Mouse (Mus musculus) lung, embryonic 16.5 days (tissue): ENCODE measurements around the gene Cend1. TPM values are rescaled to one million over a fixed set of nuclear protein-coding genes. Genes with fewer than 3 reads are reported as not detected.

ENCODE experiments used
- ATAC-seq: fragments of 200-750 bp; cut with Nextera tagmentation; 2 replicates; pipeline ENCODE4 v1.8.0; 2017; ENCODE audit warnings: low read depth, mild to moderate bottlenecking, moderate library complexity
- H3K27ac ChIP-seq: fragments of 300-500 bp; sonication (generic); 2 replicates; pipeline ENCODE4 v1.5.1; 2014; ENCODE audit warnings: mild to moderate bottlenecking, control low read depth, low read length
- H3K27me3 ChIP-seq: fragments of 300-500 bp; sonication (generic); 2 replicates; pipeline ENCODE4 v1.6.1; 2014; ENCODE audit warnings: low read depth, low read length, mixed read lengths; ENCODE audit not compliant: control insufficient read depth, insufficient read depth
- H3K36me3 ChIP-seq: fragments of 300-500 bp; sonication (generic); 2 replicates; pipeline ENCODE4 v1.6.1; 2014; ENCODE audit warnings: low read length; ENCODE audit not compliant: control insufficient read depth, insufficient read depth
- H3K4me1 ChIP-seq: fragments of 300-500 bp; sonication (generic); replicated peaks from 2 replicates; pipeline ENCODE4 v1.6.1; 2014; ENCODE audit warnings: low read length, mixed read lengths; ENCODE audit not compliant: control insufficient read depth, insufficient read depth
- H3K4me2 ChIP-seq: fragments of 300-500 bp; sonication (generic); 2 replicates; pipeline ENCODE4 v1.6.1; 2014; ENCODE audit warnings: low read depth, low read length, control low read depth
- H3K4me3 ChIP-seq: fragments of 300-500 bp; sonication (generic); 2 replicates; pipeline ENCODE4 v1.5.1; 2014; ENCODE audit warnings: mild to moderate bottlenecking, low read length, control low read depth
- H3K9ac ChIP-seq: fragments of 300-500 bp; sonication (generic); 2 replicates; pipeline ENCODE4 v1.6.1; 2014; ENCODE audit warnings: low read length, control low read depth
- H3K9me3 ChIP-seq: fragments of 300-500 bp; sonication (generic); 2 replicates; pipeline ENCODE4 v1.6.1; 2016; ENCODE audit warnings: low read length; ENCODE audit not compliant: control insufficient read depth
- WGBS: fragments of 180-500 bp; shearing (Covaris S2); extraction: QIAGEN DNeasy Blood & Tissue Kit; methylation state at CpG from one replicate; pipeline ENCODE4 v1.1.7; 2014; 5-methylcytosine and 5-hydroxymethylcytosine counted together
- polyA plus RNA-seq: library from polyadenylated mRNA; unstranded; fragments of >200 nt; fragmentation: Nextera tagmentation; extraction: Ambion mirVana; gene quantifications from 2 replicates; pipeline ENCODE4 v1.2.1, GENCODE M21; 2015

Gene Cend1
- polyA plus RNA-seq, 1 experiment from 2014 or later, result 0.79 TPM

DNA sequence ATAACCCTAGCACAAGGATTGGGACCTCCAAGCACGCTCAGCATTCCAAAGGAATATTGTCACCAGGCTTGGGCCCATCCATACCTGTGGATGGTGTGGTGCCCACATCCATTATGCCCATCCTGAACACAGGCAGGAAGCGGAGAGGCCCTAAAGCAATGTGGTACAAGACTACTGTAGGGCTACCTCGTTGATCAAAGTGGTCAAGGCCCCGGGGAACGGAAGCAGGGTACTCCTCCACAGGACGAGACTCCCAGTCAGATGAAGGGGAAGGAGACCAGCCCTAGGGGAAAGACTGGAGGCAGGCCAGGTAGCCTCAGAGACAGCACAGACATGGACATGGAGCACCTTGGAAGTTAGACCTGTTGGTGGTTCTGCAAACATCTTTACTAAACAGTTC is 43.5 kb upstream of the Cend1 start:
- Histone ChIP-seq H3K4me2 (no peak overlapping the region), H3K9ac (no peak overlapping the region), H3K27me3 (no peaks in the 10 kb centered on the region), H3K27ac (no peak overlapping the region), H3K4me1 (peaks cover 50% of the 10 kb centered on the region), H3K36me3 (peaks cover 26% of the 10 kb centered on the region), H3K4me3 (no peak overlapping the region), H3K9me3 (no peaks in the 10 kb centered on the region)
- WGBS, result 80% methylated on average over 6 of the region's 6 CpGs
- ATAC-seq, result no peak

- ATAC-seq, result no peak
- H3K4me3 ChIP-seq, result no peak overlapping the region
- H3K9me3 ChIP-seq, result no peaks in the 10 kb centered on the region
- no peak overlapping the region for H3K9ac ChIP-seq
- H3K4me2 ChIP-seq, result no peak overlapping the region
- no peak overlapping the region for H3K27ac ChIP-seq
- H3K36me3 ChIP-seq, result peaks cover 26% of the 10 kb centered on the region
- 73% methylated on average over 6 of the region's 6 CpGs for WGBS
- H3K27me3 ChIP-seq, result no peaks in the 10 kb centered on the region
- peaks cover 44% of the 10 kb centered on the region for H3K4me1 ChIP-seq
These were observed 42.9 kb upstream of the Cend1 start for GRCm38 (mm10) chr7:141472226-141472625.

GRCm38 (mm10) chr7:141471236-141471635 is 41.9 kb upstream of the Cend1 start:
- 90% methylated on average over 1 of the region's 1 CpGs for WGBS
- H3K4me1 ChIP-seq, result peaks cover 45% of the 10 kb centered on the region

GRCm38 (mm10) chr7:141470637-141470944 is 41.3 kb upstream of the Cend1 start:
- no peak overlapping the region for H3K4me3 ChIP-seq
- 87% methylated on average over 10 of the region's 10 CpGs for WGBS
- no peak overlapping the region for H3K9ac ChIP-seq
- 0 out of 2 replicates have a peak, but pooled peaks cover under 1% of the 10 kb centered on the region for H3K27me3 ChIP-seq
- H3K36me3 ChIP-seq, result peaks cover 26% of the 10 kb centered on the region
- no peak overlapping the region for H3K4me2 ChIP-seq
- no peak for ATAC-seq
- no peaks in the 10 kb centered on the region for H3K9me3 ChIP-seq
- peaks cover 41% of the 10 kb centered on the region for H3K4me1 ChIP-seq
- H3K27ac ChIP-seq, result no peak overlapping the region

More at GRCm38 (mm10) chr7:141471236-141471635, 41.9 kb upstream of the Cend1 start:
- ATAC-seq, result no peak
- no peaks in the 10 kb centered on the region for H3K9me3 ChIP-seq
- no peak overlapping the region for H3K9ac ChIP-seq
- H3K36me3 ChIP-seq, result peaks cover 26% of the 10 kb centered on the region
- H3K4me2 ChIP-seq, result no peak overlapping the region
- H3K27me3 ChIP-seq, result no peaks in the 10 kb centered on the region
- H3K27ac ChIP-seq, result no peak overlapping the region
- no peak overlapping the region for H3K4me3 ChIP-seq

DNA sequence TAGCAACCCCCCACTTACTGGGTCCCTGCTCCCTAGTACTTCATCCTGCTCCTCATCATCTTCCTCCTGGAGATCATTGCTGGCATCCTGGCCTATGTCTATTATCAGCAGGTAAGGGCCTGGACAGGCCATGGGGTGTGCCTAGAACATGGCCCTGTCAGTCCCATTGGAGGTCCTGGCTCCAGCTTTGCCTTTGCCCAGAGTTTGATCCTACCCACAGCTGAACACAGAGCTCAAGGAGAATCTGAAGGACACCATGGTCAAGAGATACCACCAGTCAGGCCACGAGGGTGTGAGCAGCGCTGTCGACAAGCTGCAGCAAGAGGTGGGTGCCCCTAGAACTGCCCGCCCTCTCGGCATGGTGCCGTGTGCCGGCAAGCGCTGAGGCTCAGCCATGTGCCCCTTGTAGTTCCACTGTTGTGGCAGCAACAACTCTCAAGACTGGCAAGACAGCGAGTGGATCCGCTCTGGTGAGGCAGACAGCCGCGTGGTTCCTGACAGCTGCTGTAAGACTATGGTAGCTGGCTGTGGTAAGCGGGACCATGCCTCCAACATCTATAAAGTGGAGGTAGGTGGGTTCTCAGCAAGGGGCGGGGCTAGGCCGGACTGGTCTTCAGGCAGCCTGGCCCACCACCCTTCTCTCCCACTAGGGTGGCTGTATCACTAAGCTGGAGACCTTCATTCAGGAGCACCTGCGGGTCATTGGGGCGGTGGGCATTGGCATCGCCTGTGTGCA is 40.8 kb upstream of the Cend1 start:
- Histone ChIP-seq H3K4me3 (no peak overlapping the region), H3K9ac (no peak overlapping the region; the same call in 1 of the 2 replicates), H3K36me3 (peaks cover 26% of the 10 kb centered on the region), H3K4me2 (no peak overlapping the region), H3K4me1 (peaks cover 43% of the 10 kb centered on the region), H3K27ac (no peak overlapping the region), H3K9me3 (no peaks in the 10 kb centered on the region), H3K27me3 (peaks cover 3% of the 10 kb centered on the region; the same call in 1 of the 2 replicates)
- 87% methylated on average over 18 of the region's 18 CpGs for WGBS
- ATAC-seq, result no peak

DNA sequence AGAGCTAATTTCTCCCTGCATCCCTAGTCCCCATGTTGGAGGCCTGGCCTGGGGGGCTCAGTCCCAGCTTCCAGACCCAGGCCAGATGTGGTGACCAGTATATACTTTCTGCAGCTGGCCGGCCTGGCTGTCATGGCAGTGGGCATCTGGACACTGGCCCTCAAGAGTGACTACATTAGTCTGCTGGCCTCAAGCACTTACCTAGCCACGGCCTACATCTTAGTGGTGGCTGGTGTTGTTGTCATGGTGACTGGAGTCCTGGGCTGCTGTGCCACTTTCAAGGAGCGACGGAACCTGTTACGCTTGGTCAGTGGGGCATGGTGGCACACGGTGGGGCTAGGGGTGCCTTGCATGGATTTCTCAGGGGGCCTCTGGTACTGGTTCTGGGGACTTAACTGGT is 40.1 kb upstream of the Cend1 start:
- Histone ChIP-seq H3K4me2 (peak overlapping the region; percentile 90), H3K27me3 (peaks cover 8% of the 10 kb centered on the region), H3K9ac (peak overlapping the region; percentile 90), H3K27ac (peak overlapping the region; percentile 81), H3K4me3 (peak overlapping the region; percentile 83), H3K4me1 (peaks cover 49% of the 10 kb centered on the region), H3K9me3 (no peaks in the 10 kb centered on the region), H3K36me3 (peaks cover 26% of the 10 kb centered on the region)
- ATAC-seq, result no peak
- 67% methylated on average over 6 of the region's 6 CpGs for WGBS

GRCm38 (mm10) chr7:141468522-141469211 is 39.4 kb upstream of the Cend1 start:
- Histone ChIP-seq H3K27ac (peak overlapping the region; percentile 81), H3K4me2 (peak overlapping the region; percentile 90), H3K9ac (peak overlapping the region; percentile 90), H3K36me3 (peaks cover 26% of the 10 kb centered on the region), H3K27me3 (peaks cover 15% of the 10 kb centered on the region), H3K9me3 (no peaks in the 10 kb centered on the region), H3K4me1 (peaks cover 46% of the 10 kb centered on the region), H3K4me3 (peak overlapping the region; percentile 83)
- WGBS, result 1% methylated on average over 8 of the region's 8 CpGs
- peak; percentile 71 for ATAC-seq

GRCm38 (mm10) chr7:141468164-141468521 is 38.9 kb upstream of the Cend1 start:
- Histone ChIP-seq H3K27me3 (peaks cover 21% of the 10 kb centered on the region), H3K4me2 (peak overlapping the region; percentile 90), H3K27ac (peak overlapping the region; percentile 81), H3K4me1 (peaks cover 44% of the 10 kb centered on the region), H3K36me3 (peaks cover 26% of the 10 kb centered on the region), H3K9ac (peak overlapping the region; percentile 90), H3K4me3 (peak overlapping the region; percentile 83), H3K9me3 (no peaks in the 10 kb centered on the region)
- ATAC-seq, result peak; percentile 8; the same call in 1 of the 2 replicates
- 9% methylated on average over 5 of the region's 5 CpGs for WGBS

DNA sequence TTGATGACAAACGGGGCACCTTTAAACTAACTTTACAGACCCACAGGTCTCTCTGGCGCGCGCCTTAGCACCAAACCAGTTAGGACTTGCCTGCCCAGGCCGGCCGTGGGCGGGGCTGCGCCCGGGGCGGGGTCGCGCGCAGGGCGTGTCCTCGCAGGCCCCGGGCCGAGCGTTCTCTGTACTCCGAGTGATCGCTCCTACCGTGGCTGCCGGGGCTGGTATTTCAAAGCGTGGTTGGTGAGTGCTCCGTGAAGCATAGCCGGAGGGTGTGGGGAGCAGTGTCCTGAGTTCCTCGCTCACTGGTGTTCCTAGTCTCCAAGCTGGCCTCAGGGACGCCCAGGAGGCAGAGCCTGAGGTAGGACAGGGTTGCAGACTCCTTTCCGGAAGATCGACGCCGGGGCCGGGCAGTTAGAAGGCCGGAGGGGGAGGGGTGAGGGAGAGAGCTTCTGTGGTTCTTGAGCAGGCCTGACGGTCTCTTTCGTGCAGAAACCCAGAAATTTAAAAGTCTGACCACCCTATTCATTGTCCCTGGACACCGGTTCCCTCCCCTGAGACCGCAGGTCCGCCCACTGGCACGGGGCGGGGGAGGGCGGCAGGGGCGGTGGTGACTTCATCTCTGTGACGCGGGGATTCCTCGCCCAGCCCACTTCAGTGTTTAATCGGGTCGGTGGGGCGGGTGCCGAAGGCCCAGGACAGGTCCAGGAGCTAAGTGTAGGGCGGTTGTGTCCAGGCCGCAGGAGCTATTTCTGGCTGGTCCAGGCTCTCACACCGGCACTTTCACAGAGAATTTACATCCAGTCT is 38.1 kb upstream of the Cend1 start, which contains the start of gene Cd151:
Gene Cd151, plus strand, starts transcription at position 163 of the 801 bp plus-strand sequence.
- ATAC-seq, result peak; percentile 86
- peaks cover 46% of the 10 kb centered on the region for H3K4me1 ChIP-seq
- WGBS, result under 1% methylated on average over 52 of the region's 52 CpGs

More for the DNA sequence above, 38.1 kb upstream of the Cend1 start, which contains the start of gene Cd151:
- H3K27ac ChIP-seq, result peak within 1 kb of the TSS; percentile 81
- H3K36me3 ChIP-seq, result peaks cover 24% of the 10 kb centered on the region
- H3K4me3 ChIP-seq, result peak within 1 kb of the TSS; percentile 83
- peak within 1 kb of the TSS; percentile 90 for H3K9ac ChIP-seq
- no peaks in the 10 kb centered on the region for H3K9me3 ChIP-seq
- peaks cover 23% of the 10 kb centered on the region for H3K27me3 ChIP-seq
- H3K4me2 ChIP-seq, result peak within 1 kb of the TSS; percentile 90
